Mouse (Mus musculus) MEL (cell line): ENCODE measurements around the gene Taco1. TPM values are rescaled to one million over a fixed set of nuclear protein-coding genes. Genes with fewer than 3 reads are reported as not detected.

Source experiments
- DNase-seq: peaks from one replicate; pipeline ENCODE4 v3.0.0; 2011; ENCODE audit warnings: low read depth, low spot score
- H3K27ac ChIP-seq: 2 replicates; pipeline ENCODE4 v1.5.1; 2012; ENCODE audit warnings: low read depth, mild to moderate bottlenecking, control low read depth, low read length, moderate library complexity; ENCODE audit not compliant: control insufficient read depth
- H3K27me3 ChIP-seq, 2 experiments: fragments of 150-350 bp in 1 of 2; sonication (generic) in 1 of 2; 2 replicates each; pipeline ENCODE4 v1.6.1; 2012; ENCODE audit warnings: low read length in 2 of 2, mild to moderate bottlenecking in 2 of 2, improper control_type of control experiment in 1 of 2, moderate library complexity in 1 of 2; ENCODE audit not compliant: insufficient read depth in 2 of 2, control insufficient read depth in 1 of 2
- H3K36me3 ChIP-seq, 2 experiments: 2 replicates each; pipeline ENCODE4 v1.6.1; 2012 to 2014; ENCODE audit warnings: low read length in 2 of 2, improper control_type of control experiment in 1 of 2, inconsistent platforms in 1 of 2, mild to moderate bottlenecking in 1 of 2; ENCODE audit not compliant: insufficient read depth in 2 of 2, control insufficient read depth in 1 of 2
- H3K4me1 ChIP-seq, 2 experiments: fragments of 150-350 bp in 1 of 2; sonication (generic) in 1 of 2; 2 replicates each; pipeline ENCODE4 v1.6.1; 2012; ENCODE audit warnings: low read length in 2 of 2, improper control_type of control experiment in 1 of 2, mild to moderate bottlenecking in 1 of 2; ENCODE audit not compliant: insufficient read depth in 2 of 2, control insufficient read depth in 1 of 2
- H3K4me3 ChIP-seq, 2 experiments: fragments of 150-350 bp in 1 of 2; sonication (generic) in 1 of 2; 2 replicates each; pipeline ENCODE4 v1.5.1; 2012; ENCODE audit warnings: low read depth in 2 of 2, low read length in 2 of 2, mild to moderate bottlenecking in 2 of 2, moderate library complexity in 2 of 2, control low read depth in 1 of 2, improper control_type of control experiment in 1 of 2; ENCODE audit not compliant: control insufficient read depth in 1 of 2, insufficient read depth in 1 of 2
- H3K79me2 ChIP-seq: 2 replicates; pipeline ENCODE4 v1.6.1; 2012; ENCODE audit warnings: mild to moderate bottlenecking, low read length, moderate library complexity; ENCODE audit not compliant: control insufficient read depth, poor library complexity, insufficient read depth
- H3K9ac ChIP-seq: 2 replicates; pipeline ENCODE4 v1.6.1; 2012; ENCODE audit warnings: low read depth, mild to moderate bottlenecking, control low read depth, low read length, moderate library complexity; ENCODE audit not compliant: control insufficient read depth, poor library complexity, severe bottlenecking
- H3K9me3 ChIP-seq: fragments of 150-350 bp; sonication (generic); replicated peaks from 2 replicates; pipeline ENCODE4 v1.6.1; 2012; ENCODE audit warnings: mild to moderate bottlenecking, low read length, improper control_type of control experiment, moderate library complexity; ENCODE audit not compliant: insufficient read depth
- BHLHE40 ChIP-seq: IDR thresholded peaks from 2 replicates; pipeline ENCODE4 v1.6.1; 2012; ENCODE audit warnings: low read depth, mild to moderate bottlenecking, inconsistent platforms, low read length, improper control_type of control experiment, borderline replicate concordance
- CTCF ChIP-seq, 3 experiments: IDR thresholded peaks in 2 of 3; conservative IDR thresholded peaks in 1 of 3; 2 replicates each; pipeline ENCODE4 v1.5.1; 2011 to 2012; ENCODE audit warnings: low read length in 3 of 3, low read depth in 2 of 3, mild to moderate bottlenecking in 2 of 3, improper control_type of control experiment in 1 of 3, inconsistent platforms in 1 of 3, mixed read lengths in 1 of 3, moderate library complexity in 1 of 3; ENCODE audit not compliant: control insufficient read depth in 1 of 3, insufficient read depth in 1 of 3, poor library complexity in 1 of 3, severe bottlenecking in 1 of 3
- E2F4 ChIP-seq: IDR thresholded peaks from 2 replicates; pipeline ENCODE4 v1.6.1; 2011; ENCODE audit warnings: low read depth, low read length, improper control_type of control experiment, borderline replicate concordance
- EP300 ChIP-seq, 2 experiments: IDR thresholded peaks; 2 replicates each; pipeline ENCODE4 v1.6.1; 2011; ENCODE audit warnings: improper control_type of control experiment in 2 of 2, low read length in 2 of 2, low read depth in 1 of 2, mild to moderate bottlenecking in 1 of 2
- ETS1 ChIP-seq: IDR thresholded peaks from 2 replicates; pipeline ENCODE4 v1.6.1; 2012; ENCODE audit warnings: low read depth, mild to moderate bottlenecking, inconsistent platforms, low read length, improper control_type of control experiment, moderate library complexity
- GATA1 ChIP-seq: IDR thresholded peaks from 2 replicates; pipeline ENCODE4 v1.6.1; 2011; ENCODE audit warnings: low read depth, low read length, improper control_type of control experiment
- HCFC1 ChIP-seq: IDR thresholded peaks from 2 replicates; pipeline ENCODE4 v1.6.1; 2012; ENCODE audit warnings: low read depth, mild to moderate bottlenecking, inconsistent platforms, low read length, improper control_type of control experiment, moderate library complexity
- MAZ ChIP-seq: IDR thresholded peaks from 2 replicates; pipeline ENCODE4 v1.6.1; 2012; ENCODE audit warnings: low read depth, mild to moderate bottlenecking, inconsistent platforms, low read length, improper control_type of control experiment
- MYC ChIP-seq: IDR thresholded peaks from 2 replicates; pipeline ENCODE4 v1.6.1; 2011; ENCODE audit warnings: low read depth, mild to moderate bottlenecking, low read length, improper control_type of control experiment, moderate library complexity
- NELFE ChIP-seq: IDR thresholded peaks from 2 replicates; pipeline ENCODE4 v1.6.1; 2011; ENCODE audit warnings: low read depth, low read length, improper control_type of control experiment
- POLR2AphosphoS2 ChIP-seq: IDR thresholded peaks from 2 replicates; pipeline ENCODE4 v1.6.1; 2011; ENCODE audit warnings: low read length, improper control_type of control experiment
- POLR2AphosphoS5 ChIP-seq: IDR thresholded peaks from 2 replicates; pipeline ENCODE4 v1.6.1; 2012; ENCODE audit warnings: low read depth, borderline replicate concordance, mild to moderate bottlenecking, inconsistent platforms, low read length, moderate library complexity, mixed read lengths
- RAD21 ChIP-seq: IDR thresholded peaks from 2 replicates; pipeline ENCODE4 v1.6.1; 2011; ENCODE audit warnings: mild to moderate bottlenecking, low read depth, low read length, improper control_type of control experiment
- RCOR1 ChIP-seq: IDR thresholded peaks from 2 replicates; pipeline ENCODE4 v1.6.1; 2012; ENCODE audit warnings: low read depth, mild to moderate bottlenecking, inconsistent platforms, low read length, improper control_type of control experiment
- SIN3A ChIP-seq: IDR thresholded peaks from 2 replicates; pipeline ENCODE4 v1.6.1; 2012; ENCODE audit warnings: low read length, improper control_type of control experiment, inconsistent platforms
- SMC3 ChIP-seq: IDR thresholded peaks from 2 replicates; pipeline ENCODE4 v1.6.1; 2011; ENCODE audit warnings: low read depth, low read length, improper control_type of control experiment
- TAL1 ChIP-seq: IDR thresholded peaks from 2 replicates; pipeline ENCODE4 v1.6.1; 2012; ENCODE audit warnings: mild to moderate bottlenecking, inconsistent platforms, low read length, moderate library complexity, mixed read lengths
- TBP ChIP-seq: IDR thresholded peaks from 2 replicates; pipeline ENCODE4 v1.8.0; 2011; ENCODE audit warnings: low read depth, low read length, improper control_type of control experiment
- ZKSCAN1 ChIP-seq: IDR thresholded peaks from 2 replicates; pipeline ENCODE4 v1.6.1; 2012; ENCODE audit warnings: low read depth, mild to moderate bottlenecking, inconsistent platforms, low read length, improper control_type of control experiment, moderate library complexity
- polyA plus RNA-seq, 2 experiments: library from polyadenylated mRNA; stranded (reverse) in 1 of 2; unstranded in 1 of 2; fragments of >175 nt in 1 of 2; fragments of >200 nt in 1 of 2; gene quantifications; 2 replicates each; pipeline versions ENCODE4 v1.2.1 to v1.2.4; 2012; ENCODE audit warnings: low replicate concordance in 2 of 2, low read depth in 1 of 2; ENCODE audit not compliant: insufficient read length in 2 of 2, insufficient read depth in 1 of 2, missing spikeins in 1 of 2
- total RNA-seq: library from RNA; depleted of rRNA; stranded (reverse); fragments of 300-350 nt; gene quantifications from 2 replicates; pipeline ENCODE4 v1.2.3, GENCODE M21; 2012

The Taco1 gene
- total and polyA plus RNA-seq, 3 experiments = 33.1 to 33.3 TPM; not detected in 1

GRCm38 (mm10) chr11:106054600-106054999 lies 11.3 kb upstream of the Taco1 start:
- no peaks in the 10 kb centered on the region for H3K9me3 ChIP-seq
- DNase-seq = no peak
- peaks cover 17 to 28% of the 10 kb centered on the region in 2 experiments for H3K4me1 ChIP-seq
- H3K9ac ChIP-seq = no peak overlapping the region
- peaks cover 29 to 46% of the 10 kb centered on the region in 2 experiments for H3K36me3 ChIP-seq
- H3K4me3 ChIP-seq = no peak overlapping the region
- H3K79me2 ChIP-seq = no peaks in the 10 kb centered on the region
- no peak overlapping the region for H3K27ac ChIP-seq
- TF ChIP-seq SMC3 = no peak
- no peak for TF ChIP-seq HCFC1
- TF ChIP-seq POLR2AphosphoS2 = no peak
- no peak for TF ChIP-seq POLR2AphosphoS5
- TF ChIP-seq MAZ = no peak
- TF ChIP-seq RAD21 = no peak
- TF ChIP-seq MYC = no peak
- TF ChIP-seq TBP = no peak
- TF ChIP-seq BHLHE40 = no peak
- TF ChIP-seq CTCF (IDR thresholded peaks at IDR 0.05 in 2 of 3, conservative IDR thresholded peaks at IDR 0.05 in 1 of 3; ENCODE audit: control insufficient read depth in 1 of 3, insufficient read depth in 1 of 3, low read depth in 2 of 3, low read length in 3 of 3, poor library complexity in 1 of 3, severe bottlenecking in 1 of 3) = no peak
- TF ChIP-seq TAL1 = no peak
- TF ChIP-seq SIN3A = no peak
- no peak for TF ChIP-seq E2F4
- no peak for TF ChIP-seq NELFE
- TF ChIP-seq RCOR1 = no peak
- H3K27me3 ChIP-seq = no peaks in the 10 kb centered on the region

GRCm38 (mm10) chr11:106055341-106055740 lies 10.5 kb upstream of the Taco1 start:
- peak; percentile 26; the same call in 1 of the 2 replicates for TF ChIP-seq SIN3A
- no peak for TF ChIP-seq TBP
- 0 out of 4 replicates have a peak, but pooled peaks of 1 of the 2 experiments have one; percentile 10 for TF ChIP-seq EP300 (IDR thresholded peaks at IDR 0.05; ENCODE audit: low read depth in 1 of 2, low read length in 2 of 2)
- TF ChIP-seq GATA1 = no peak
- no peak for TF ChIP-seq ETS1
- TF ChIP-seq ZKSCAN1 = no peak
- peaks cover 23 to 32% of the 10 kb centered on the region in 2 experiments for H3K4me1 ChIP-seq
- no peaks in the 10 kb centered on the region for H3K9me3 ChIP-seq
- H3K27me3 ChIP-seq = no peaks in the 10 kb centered on the region
- no peak for DNase-seq
- H3K9ac ChIP-seq = no peak overlapping the region
- no peak overlapping the region for H3K4me3 ChIP-seq
- H3K79me2 ChIP-seq = no peaks in the 10 kb centered on the region
- peaks cover 32 to 44% of the 10 kb centered on the region in 2 experiments for H3K36me3 ChIP-seq
- H3K27ac ChIP-seq = no peak overlapping the region
